Mouse (Mus musculus): ENCODE data around the gene Gins1. TPM values are rescaled to one million over a fixed set of nuclear protein-coding genes. Genes with fewer than 3 reads are reported as not detected.
A peak's percentile ranks its signal among the peaks of the same experiment; 100 is the strongest.

The Gins1 gene
- total RNA-seq, 2 experiments from 2014 or later = 29.8 to 67.6 TPM

GRCm38 (mm10) chr2:150949652-150950051, 44.5 kb downstream of the Gins1 start:
- ATAC-seq (replicated peaks; ENCODE audit: low FRiP score, poor library complexity, severe bottlenecking) = no peak

- no peak for ATAC-seq (replicated peaks; ENCODE audit: low FRiP score, poor library complexity, severe bottlenecking)
Observed at GRCm38 (mm10) chr2:150950056-150950455, 44.9 kb downstream of the Gins1 start.

- ATAC-seq (replicated peaks; ENCODE audit: low FRiP score, poor library complexity, severe bottlenecking) = no peak
Observed at GRCm38 (mm10) chr2:150951201-150951600, 46.0 kb downstream of the Gins1 start.

- ATAC-seq (replicated peaks; ENCODE audit: low FRiP score, poor library complexity, severe bottlenecking) = no peak
Observed at GRCm38 (mm10) chr2:150955859-150956258, 50.7 kb downstream of the Gins1 start.

GRCm38 (mm10) chr2:150959521-150959920, 54.3 kb downstream of the Gins1 start:
- ATAC-seq (replicated peaks; ENCODE audit: low FRiP score, poor library complexity, severe bottlenecking) = no peak

- ATAC-seq (replicated peaks; ENCODE audit: low FRiP score, poor library complexity, severe bottlenecking) = no peak
Observed at GRCm38 (mm10) chr2:150963246-150963645, 58.0 kb downstream of the Gins1 start.

GRCm38 (mm10) chr2:150964641-150965040, 59.4 kb downstream of the Gins1 start:
- ATAC-seq (replicated peaks; ENCODE audit: low FRiP score, poor library complexity, severe bottlenecking) = no peak

- no peak for ATAC-seq (replicated peaks; ENCODE audit: low FRiP score, poor library complexity, severe bottlenecking)
Observed at GRCm38 (mm10) chr2:150965951-150966350, 60.8 kb downstream of the Gins1 start.

- no peak for ATAC-seq (replicated peaks; ENCODE audit: low FRiP score, poor library complexity, severe bottlenecking)
Observed at GRCm38 (mm10) chr2:150967491-150967890, 62.3 kb downstream of the Gins1 start.

GRCm38 (mm10) chr2:150969231-150969630, 64.0 kb downstream of the Gins1 start:
- no peak for ATAC-seq (replicated peaks; ENCODE audit: low FRiP score, poor library complexity, severe bottlenecking)

- no peak for ATAC-seq (replicated peaks; ENCODE audit: low FRiP score, poor library complexity, severe bottlenecking)
Observed at GRCm38 (mm10) chr2:150971856-150972255, 66.7 kb downstream of the Gins1 start.

- no peak for ATAC-seq (replicated peaks; ENCODE audit: low FRiP score, poor library complexity, severe bottlenecking)
Observed at GRCm38 (mm10) chr2:150972681-150973080, 67.5 kb downstream of the Gins1 start.

- ATAC-seq (replicated peaks; ENCODE audit: low FRiP score, poor library complexity, severe bottlenecking) = no peak
Observed at GRCm38 (mm10) chr2:150973401-150974115, 68.4 kb downstream of the Gins1 start.

- peak; percentile 69 for ATAC-seq (replicated peaks; ENCODE audit: low FRiP score, poor library complexity, severe bottlenecking)
Observed at GRCm38 (mm10) chr2:150976871-150977270, 71.7 kb downstream of the Gins1 start.

GRCm38 (mm10) chr2:150977676-150978075, 72.5 kb downstream of the Gins1 start:
- ATAC-seq (replicated peaks; ENCODE audit: low FRiP score, poor library complexity, severe bottlenecking) = no peak

- no peak for ATAC-seq (replicated peaks; ENCODE audit: low FRiP score, poor library complexity, severe bottlenecking)
Observed at GRCm38 (mm10) chr2:150978791-150979190, 73.6 kb downstream of the Gins1 start.

GRCm38 (mm10) chr2:150979861-150980620, 74.8 kb downstream of the Gins1 start:
- ATAC-seq (replicated peaks; ENCODE audit: low FRiP score, poor library complexity, severe bottlenecking) = no peak
